Mouse (Mus musculus): Measurements from ENCODE around the gene Selenoi. TPM values are rescaled to one million over a fixed set of nuclear protein-coding genes. Genes with fewer than 3 reads are reported as not detected.

Gene Selenoi
- total RNA-seq, 2 experiments from 2014 or later: 67.2 to 78.6 TPM

- intact Hi-C loops (cut with DNase I): no loop called here
- DNase-seq: no peak
Measured at GRCm38 (mm10) chr5:30233979-30234378, 1.6 kb downstream of the Selenoi start.

DNA sequence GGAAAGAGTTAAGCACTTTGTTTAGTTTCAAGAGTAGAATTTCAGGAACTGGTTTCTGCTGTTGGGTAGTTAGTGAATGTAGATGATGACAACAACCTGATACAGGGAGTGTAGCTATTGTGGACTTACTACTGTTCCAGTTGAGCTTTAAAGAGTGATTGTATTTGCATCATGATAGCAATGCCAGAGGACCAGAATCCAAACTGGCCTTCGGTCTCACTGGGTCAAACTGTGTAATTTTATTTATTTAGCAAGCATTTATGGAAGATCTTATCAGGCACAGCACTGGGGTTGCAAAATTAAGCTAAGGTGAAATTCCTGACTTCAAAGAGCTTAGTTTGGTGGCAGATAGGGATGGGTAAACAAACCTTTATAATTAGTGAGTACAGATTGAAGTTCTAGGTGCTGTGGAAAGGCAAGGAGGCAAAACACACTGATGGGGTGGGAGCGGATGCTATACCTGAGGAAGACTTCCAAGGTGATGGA lies 3.3 kb downstream of the Selenoi start:
- no peak for DNase-seq
- intact Hi-C loops (cut with DNase I): no loop called here

DNA sequence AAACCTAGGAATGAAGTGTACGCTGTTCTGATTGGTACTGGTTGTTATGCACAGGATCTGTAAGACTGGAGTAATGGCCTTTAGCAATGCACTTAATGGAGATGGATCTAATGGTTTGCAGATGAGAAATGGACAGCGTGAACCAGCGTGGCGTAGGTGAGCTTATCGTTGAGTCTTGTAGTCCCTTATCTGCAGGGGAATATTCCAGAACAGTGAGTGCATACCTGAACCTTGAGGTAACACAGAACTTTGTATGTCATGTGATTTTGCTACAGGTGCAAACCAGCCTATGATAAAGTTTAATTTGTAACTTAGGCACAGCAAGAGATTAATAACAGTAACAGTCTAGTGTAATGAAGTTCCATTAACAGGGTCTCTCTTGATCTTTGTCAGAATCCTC lies 6.2 kb downstream of the Selenoi start:
- no peak for DNase-seq
- intact Hi-C loops (cut with DNase I): no loop called here

GRCm38 (mm10) chr5:30240552-30240951 lies 8.2 kb downstream of the Selenoi start:
- no peak for DNase-seq
- intact Hi-C loops (cut with DNase I): no loop called here

GRCm38 (mm10) chr5:30242410-30242809 lies 10.0 kb downstream of the Selenoi start:
- no peak for DNase-seq
- intact Hi-C loops (cut with DNase I): no loop called here

DNA sequence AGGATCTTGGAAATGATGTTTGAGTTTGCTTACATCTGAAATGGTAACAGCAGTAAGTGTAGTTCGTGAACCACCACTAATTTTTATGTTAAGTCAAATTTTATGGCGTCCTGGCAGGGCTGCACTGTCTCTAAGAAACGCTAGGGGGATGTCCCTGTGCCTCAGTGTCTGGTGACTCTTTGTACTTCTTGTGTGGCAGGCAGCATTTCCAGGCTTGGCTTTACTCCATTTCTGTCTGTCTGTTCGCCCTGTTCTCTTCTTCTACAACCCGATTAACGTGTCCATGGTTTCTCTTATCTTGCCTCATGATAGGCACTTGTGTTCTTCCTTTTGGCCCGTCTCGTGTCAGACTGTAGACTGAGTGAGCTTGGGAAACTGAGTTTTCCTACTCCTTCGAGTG lies 11.4 kb downstream of the Selenoi start:
- intact Hi-C loops (cut with DNase I): no loop called here
- DNase-seq: peak; percentile 21

DNA sequence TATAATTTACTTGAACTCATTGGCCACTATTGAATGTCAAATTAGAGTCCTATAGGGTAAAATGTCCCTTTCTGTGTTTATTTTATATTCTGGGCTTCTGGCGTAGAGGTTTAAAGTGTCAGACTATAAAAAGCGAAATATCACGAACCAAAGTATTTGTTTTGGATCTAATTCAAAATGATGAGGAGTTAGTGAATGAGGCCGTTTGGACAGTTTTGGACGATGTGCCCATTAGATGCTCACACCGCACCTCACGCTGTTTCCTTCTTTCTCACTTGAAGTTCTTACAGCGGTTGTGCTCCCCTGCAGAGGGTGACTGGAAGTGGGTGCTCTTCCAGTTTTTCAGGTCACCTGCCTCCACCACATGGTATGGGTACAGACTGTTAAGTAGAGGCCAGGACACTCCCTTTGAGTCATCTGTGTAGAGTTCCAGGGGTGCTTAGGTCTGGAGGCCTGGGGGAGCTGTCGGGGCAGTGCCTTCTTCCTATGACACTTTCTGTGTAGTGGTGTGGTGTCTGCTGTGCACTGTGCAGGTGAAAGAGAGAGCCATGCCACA lies 13.6 kb downstream of the Selenoi start:
- intact Hi-C loops (cut with DNase I): no loop called here
- DNase-seq: no peak

GRCm38 (mm10) chr5:30247666-30248065 lies 15.3 kb downstream of the Selenoi start:
- intact Hi-C loops (cut with DNase I): no loop called here
- DNase-seq: no peak

- intact Hi-C loops (cut with DNase I): no loop called here
- no peak for DNase-seq
Measured at GRCm38 (mm10) chr5:30255567-30256354, 23.4 kb downstream of the Selenoi start.

DNA sequence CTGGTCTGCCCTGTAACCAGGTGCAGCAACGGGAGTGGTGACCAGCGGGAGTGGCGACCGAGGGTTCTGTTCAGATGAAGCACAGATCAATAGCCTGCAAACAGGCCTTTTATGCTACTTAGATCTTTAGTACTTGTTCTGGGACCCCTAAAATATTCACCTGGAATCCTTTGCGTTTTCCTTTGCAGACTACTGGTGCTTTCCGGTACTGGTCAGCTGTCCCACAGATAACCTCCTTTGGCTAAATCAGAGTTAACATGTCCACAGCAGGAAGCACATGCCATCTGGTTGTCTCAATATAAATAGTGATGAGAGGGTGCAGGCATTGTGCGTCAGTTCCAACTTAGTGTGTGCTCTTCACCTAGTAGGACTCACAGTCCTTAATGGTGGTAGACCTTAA lies 26.4 kb downstream of the Selenoi start:
- intact Hi-C loops (cut with DNase I): no loop called here
- DNase-seq: no peak

DNA sequence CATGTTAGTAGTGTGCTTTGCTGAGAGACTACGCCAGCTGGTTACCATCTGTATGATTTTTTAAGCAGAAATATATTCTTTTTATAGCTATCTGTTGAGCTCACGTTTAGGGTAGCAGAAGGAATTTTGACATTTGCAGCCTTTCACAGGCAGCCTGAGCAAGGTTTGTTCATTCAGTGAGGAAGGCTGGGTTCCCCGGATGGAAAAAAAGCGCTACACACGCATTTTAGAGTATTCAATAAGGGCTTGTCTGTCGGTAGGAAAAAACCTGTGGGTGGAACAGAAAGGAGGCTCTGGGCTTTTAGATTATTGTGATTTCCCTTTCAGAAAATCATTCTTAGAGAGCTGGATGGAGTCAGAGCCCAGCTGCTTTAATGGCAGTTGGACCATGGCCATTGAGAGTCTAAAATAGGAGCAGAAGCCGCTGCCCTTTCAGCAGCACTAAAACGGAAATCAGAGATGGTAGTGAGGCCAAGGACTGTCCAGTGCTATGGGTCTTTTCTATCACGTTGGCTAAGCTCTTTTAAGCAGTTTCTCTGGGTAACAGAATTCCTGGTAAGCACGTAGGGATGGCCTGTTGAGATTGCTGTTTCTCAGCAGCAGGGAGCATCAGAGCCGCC lies 38.3 kb downstream of the Selenoi start:
- no peak for DNase-seq
- intact Hi-C loops (cut with DNase I): no loop called here

GRCm38 (mm10) chr5:30271599-30272281 lies 39.4 kb downstream of the Selenoi start:
- DNase-seq: no peak
- intact Hi-C loops (cut with DNase I): no loop called here

DNA sequence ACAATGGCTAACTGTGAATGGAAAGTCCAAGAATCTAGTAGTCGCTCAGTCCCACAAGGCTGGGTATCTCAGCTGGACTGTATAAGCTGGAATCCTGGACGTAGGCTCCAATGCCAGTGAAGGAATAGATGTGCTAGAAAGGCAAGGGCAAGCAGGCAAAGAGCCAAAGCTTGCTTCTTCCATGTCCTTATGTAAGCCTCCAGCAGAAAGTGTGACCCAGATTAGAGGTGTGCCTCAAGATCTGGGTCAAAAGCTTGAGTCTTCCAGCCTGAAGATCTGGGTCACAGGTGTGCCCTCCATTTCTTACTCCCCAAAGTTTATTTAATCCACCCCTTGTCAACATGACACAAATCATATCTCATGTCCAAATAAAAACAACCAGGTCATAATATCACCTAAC lies 44.0 kb downstream of the Selenoi start:
- intact Hi-C loops (cut with DNase I): no loop called here
- DNase-seq: no peak

DNA sequence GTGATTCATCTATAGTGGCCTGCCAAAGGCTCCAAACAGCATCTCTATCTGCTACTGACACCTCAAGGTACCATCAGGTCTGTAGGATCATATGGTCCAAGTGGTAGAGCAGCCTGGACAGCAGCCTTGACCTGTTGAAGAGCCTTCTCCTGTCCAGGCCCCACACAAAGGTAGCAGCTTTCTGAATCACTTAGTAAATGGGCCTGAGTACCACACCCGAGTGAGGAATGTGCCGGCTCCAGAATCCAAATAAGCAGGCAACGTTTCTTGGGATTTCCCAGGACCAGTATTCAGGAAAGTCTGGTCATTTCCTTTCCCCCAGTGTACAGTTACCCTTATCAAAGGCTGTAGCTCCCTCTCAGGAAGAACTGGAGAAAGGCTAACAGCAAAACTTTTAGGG lies 46.6 kb downstream of the Selenoi start:
- intact Hi-C loops (cut with DNase I): no loop called here
- DNase-seq: no peak

DNA sequence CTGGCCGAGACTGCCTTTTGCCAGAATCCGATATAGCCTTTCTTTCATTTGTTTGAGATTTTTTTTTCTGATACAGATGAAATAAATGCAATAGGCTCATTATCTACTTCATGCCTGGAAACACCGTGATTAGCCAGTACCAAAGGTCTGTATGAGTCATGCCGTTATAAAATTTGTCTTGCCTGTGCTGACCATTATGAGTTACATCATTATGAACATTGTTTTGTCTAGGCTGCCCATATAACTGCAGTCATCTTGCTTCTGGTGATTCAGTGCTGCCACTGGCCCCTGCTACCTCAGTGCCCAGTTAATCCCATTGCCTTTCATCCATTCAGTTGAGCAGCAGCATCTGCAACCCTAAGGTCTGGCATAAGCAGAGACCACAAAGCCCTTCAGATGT lies 47.1 kb downstream of the Selenoi start:
- intact Hi-C loops (cut with DNase I): no loop called here

GRCm38 (mm10) chr5:30280864-30281263 lies 48.5 kb downstream of the Selenoi start:
- DNase-seq: no peak
- intact Hi-C loops (cut with DNase I): no loop called here

More for the DNA sequence above, 47.1 kb downstream of the Selenoi start:
- DNase-seq: no peak

DNA sequence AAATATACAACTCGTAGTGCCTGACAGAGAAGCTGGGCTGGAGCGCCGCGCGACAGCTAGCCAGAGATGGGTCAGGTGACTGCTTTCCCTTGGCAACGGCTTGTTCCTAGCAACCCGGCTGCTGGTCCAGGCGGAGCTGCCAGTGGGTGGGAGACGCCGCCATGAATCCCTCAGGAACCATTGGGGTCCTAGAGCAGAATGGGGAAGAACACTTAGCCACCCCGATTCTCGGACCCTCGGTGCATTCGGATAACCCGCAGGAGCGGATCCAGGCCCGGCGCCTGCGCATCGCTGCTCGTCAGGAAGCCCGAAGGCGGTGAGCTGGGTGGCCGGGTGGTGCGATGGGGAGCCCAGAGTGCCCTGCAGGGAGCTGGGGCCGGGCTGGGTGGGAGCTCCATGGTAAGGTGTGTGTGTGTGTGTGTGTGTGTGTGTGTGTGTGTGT lies 48.9 kb downstream of the Selenoi start, which contains the start of gene Drc1:
TSS of gene Drc1 (plus strand) at position 98 of the 442 bp plus-strand sequence.
- peak; percentile 61 for DNase-seq
- intact Hi-C loops (cut with DNase I): no loop called here

DNA sequence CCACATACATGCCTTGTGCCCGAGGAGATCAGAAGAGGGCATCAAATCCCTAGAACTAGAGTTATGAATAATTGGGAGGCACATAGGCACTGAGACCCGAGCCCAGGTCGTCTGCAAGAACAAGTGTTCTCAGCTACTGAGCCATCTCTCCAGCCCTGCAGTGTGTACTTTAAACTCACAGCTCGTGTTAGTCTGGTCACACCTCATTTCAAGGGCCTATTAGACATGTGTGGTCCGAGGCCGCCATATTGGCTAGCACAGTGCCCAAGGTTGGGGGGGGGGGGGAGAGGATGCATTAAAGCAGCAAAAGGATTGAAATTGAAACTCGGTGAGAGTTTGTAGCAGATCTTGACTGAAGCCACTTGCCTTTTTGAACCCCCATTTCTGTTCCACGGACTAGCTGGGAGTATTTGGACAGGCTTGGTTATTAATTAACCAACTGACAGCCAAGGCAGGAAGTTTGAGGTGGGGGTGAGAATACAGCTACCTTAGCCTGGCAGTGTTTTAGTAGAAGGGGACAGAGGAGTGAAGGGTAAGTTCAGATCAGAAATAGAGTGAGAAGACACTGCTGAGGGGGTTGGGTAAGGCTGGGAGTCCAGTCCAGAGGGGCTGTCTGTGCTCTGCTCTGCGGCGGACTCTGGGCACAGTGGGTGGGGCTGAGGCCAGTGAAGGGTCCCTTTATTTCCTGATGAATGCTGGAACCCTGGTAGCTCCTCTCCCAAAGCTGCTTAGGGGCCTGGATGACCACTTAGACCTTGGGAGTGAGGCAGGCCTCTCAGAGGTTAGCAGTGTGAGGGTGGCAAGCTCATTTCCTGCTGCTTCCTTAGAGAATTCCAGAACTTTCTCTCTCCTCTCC lies 53.8 kb downstream of the Selenoi start:
- no peak for DNase-seq
- intact Hi-C loops (cut with DNase I): no loop called here

GRCm38 (mm10) chr5:30287106-30287882 lies 54.9 kb downstream of the Selenoi start:
- no peak for DNase-seq
- intact Hi-C loops (cut with DNase I): no loop called here
